Mouse (Mus musculus): ENCODE measurements at regions not wholly inside any gene's neighbourhood (a gene's known extent, or its start where the extent isn't known, plus 50 kb on each side); places are given as distances from the start of the nearest gene placed in this dataset.

- WGBS (ENCODE audit: insufficient replicate concordance): 78% methylated on average over 3 of the region's 3 CpGs
- no peak for TF ChIP-seq EP300 (IDR thresholded peaks at IDR 0.05; ENCODE audit: low read depth)
- no peak for TF ChIP-seq CTCF (IDR thresholded peaks at IDR 0.05; ENCODE audit: low read depth)
Observed at GRCm38 (mm10) chr2:114301746-114302145, 100.5 kb upstream of the Zfp770 start.

GRCm38 (mm10) chr2:114295110-114295509 lies 93.8 kb upstream of the Zfp770 start:
- Histone ChIP-seq H3K9ac (replicated peaks) (no peak overlapping the region), H3K4me3 (ENCODE audit: low read depth, low read length) (no peak overlapping the region), H3K4me2 (ENCODE audit: low read depth, low read length) (no peak overlapping the region), H3K4me1 (ENCODE audit: insufficient read depth) (no peaks in the 10 kb centered on the region), H3K27me3 (ENCODE audit: insufficient read depth, low read length) (no peaks in the 10 kb centered on the region), H3K36me3 (replicated peaks; ENCODE audit: insufficient read depth, low read length) (no peaks in the 10 kb centered on the region), H3K9me3 (ENCODE audit: low read length) (no peaks in the 10 kb centered on the region), H3K27ac (ENCODE audit: low read depth) (no peak overlapping the region)
- DNase-seq: no peak
- ATAC-seq: no peak
- WGBS (ENCODE audit: insufficient replicate concordance): 65% methylated on average over 1 of the region's 1 CpGs
- no peak for TF ChIP-seq EP300 (IDR thresholded peaks at IDR 0.05; ENCODE audit: low read depth)
- no peak for TF ChIP-seq CTCF (IDR thresholded peaks at IDR 0.05; ENCODE audit: low read depth)

More at GRCm38 (mm10) chr2:114301746-114302145, 100.5 kb upstream of the Zfp770 start:
- no peak for ATAC-seq
- Histone ChIP-seq H3K9ac (replicated peaks) (no peak overlapping the region), H3K4me1 (ENCODE audit: insufficient read depth) (no peaks in the 10 kb centered on the region), H3K9me3 (ENCODE audit: low read length) (no peaks in the 10 kb centered on the region), H3K27ac (ENCODE audit: low read depth) (no peak overlapping the region), H3K4me3 (ENCODE audit: low read depth, low read length) (no peak overlapping the region), H3K27me3 (ENCODE audit: insufficient read depth, low read length) (no peaks in the 10 kb centered on the region), H3K4me2 (ENCODE audit: low read depth, low read length) (no peak overlapping the region), H3K36me3 (replicated peaks; ENCODE audit: insufficient read depth, low read length) (no peaks in the 10 kb centered on the region)
- DNase-seq: no peak

DNA sequence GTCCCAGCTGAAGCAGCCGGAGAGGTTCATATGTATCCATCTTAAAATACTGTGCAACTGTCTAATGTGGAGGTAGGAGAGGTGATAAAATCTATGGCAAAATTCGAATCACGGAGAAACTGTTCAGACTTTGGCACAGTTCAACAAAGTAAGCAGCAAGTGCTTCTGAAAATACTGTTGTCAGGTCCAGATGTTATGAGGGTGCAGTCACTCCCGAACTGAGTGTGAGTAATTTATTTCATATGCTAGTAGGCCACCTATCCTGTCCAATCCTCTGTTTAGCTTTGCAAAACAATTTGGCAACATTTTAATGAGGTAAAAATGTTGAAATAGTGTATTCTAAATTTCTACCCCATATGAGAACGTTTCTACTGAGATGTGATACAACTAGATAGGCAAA lies 90.1 kb upstream of the Zfp770 start:
- ATAC-seq (no peak), DNase-seq (no peak)
- TF ChIP-seq CTCF (IDR thresholded peaks at IDR 0.05; ENCODE audit: low read depth) (no peak), EP300 (IDR thresholded peaks at IDR 0.05; ENCODE audit: low read depth) (no peak)
- no peaks in the 10 kb centered on the region for H3K4me1 ChIP-seq (ENCODE audit: insufficient read depth)
- no peak overlapping the region for H3K4me2 ChIP-seq (ENCODE audit: low read depth, low read length)
- H3K9ac ChIP-seq (replicated peaks): no peak overlapping the region
- no peak overlapping the region for H3K4me3 ChIP-seq (ENCODE audit: low read depth, low read length)
- H3K27ac ChIP-seq (ENCODE audit: low read depth): no peak overlapping the region
- H3K36me3 ChIP-seq (replicated peaks; ENCODE audit: insufficient read depth, low read length): no peaks in the 10 kb centered on the region
- 73% methylated on average over 5 of the region's 5 CpGs for WGBS (ENCODE audit: insufficient replicate concordance)
- no peaks in the 10 kb centered on the region for H3K9me3 ChIP-seq (ENCODE audit: low read length)
- no peaks in the 10 kb centered on the region for H3K27me3 ChIP-seq (ENCODE audit: insufficient read depth, low read length)

DNA sequence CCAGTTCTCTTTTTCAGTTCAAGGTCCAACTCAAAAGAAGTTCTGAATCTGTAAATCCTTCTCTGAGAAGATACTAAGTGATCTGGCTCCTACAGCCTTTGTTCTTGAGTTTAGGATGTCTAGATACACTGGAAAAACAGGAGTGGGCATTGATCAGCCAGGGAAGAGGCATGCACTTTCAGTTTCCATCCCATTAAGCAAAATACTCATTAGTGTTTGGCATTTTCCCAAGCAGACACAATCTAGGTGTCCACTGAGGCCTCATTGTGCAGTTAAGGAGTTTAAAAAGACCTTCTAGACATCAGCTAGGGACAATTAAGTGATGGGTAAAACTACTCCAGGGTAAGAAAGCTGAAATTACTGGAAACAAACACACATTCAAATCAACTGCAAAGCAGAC lies 74.3 kb upstream of the Zfp770 start:
- Histone ChIP-seq H3K9me3 (ENCODE audit: low read length) (no peaks in the 10 kb centered on the region), H3K9ac (replicated peaks) (no peak overlapping the region), H3K4me3 (ENCODE audit: low read depth, low read length) (no peak overlapping the region), H3K27ac (ENCODE audit: low read depth) (no peak overlapping the region), H3K4me2 (ENCODE audit: low read depth, low read length) (no peak overlapping the region), H3K27me3 (ENCODE audit: insufficient read depth, low read length) (no peaks in the 10 kb centered on the region), H3K4me1 (ENCODE audit: insufficient read depth) (no peaks in the 10 kb centered on the region), H3K36me3 (replicated peaks; ENCODE audit: insufficient read depth, low read length) (no peaks in the 10 kb centered on the region)
- ATAC-seq: no peak
- TF ChIP-seq CTCF (IDR thresholded peaks at IDR 0.05; ENCODE audit: low read depth): no peak
- TF ChIP-seq EP300 (IDR thresholded peaks at IDR 0.05; ENCODE audit: low read depth): no peak
- DNase-seq: no peak

- WGBS (ENCODE audit: insufficient replicate concordance): 33% methylated on average over 8 of the region's 8 CpGs
- Histone ChIP-seq H3K27ac (ENCODE audit: low read depth) (no peak overlapping the region), H3K27me3 (ENCODE audit: insufficient read depth, low read length) (no peaks in the 10 kb centered on the region), H3K9ac (replicated peaks) (no peak overlapping the region), H3K36me3 (replicated peaks; ENCODE audit: insufficient read depth, low read length) (no peaks in the 10 kb centered on the region), H3K4me3 (ENCODE audit: low read depth, low read length) (no peak overlapping the region), H3K4me2 (ENCODE audit: low read depth, low read length) (peak overlapping the region; percentile 24; the same call in 1 of the 2 replicates), H3K4me1 (ENCODE audit: insufficient read depth) (peaks cover 4% of the 10 kb centered on the region; the same call in 1 of the 2 replicates), H3K9me3 (ENCODE audit: low read length) (no peaks in the 10 kb centered on the region)
- DNase-seq (peak; percentile 28), ATAC-seq (peak; percentile 60)
- TF ChIP-seq EP300 (IDR thresholded peaks at IDR 0.05; ENCODE audit: low read depth) (no peak), CTCF (IDR thresholded peaks at IDR 0.05; ENCODE audit: low read depth) (peak; percentile 84)
Observed at GRCm38 (mm10) chr2:114260397-114261071, 59.3 kb upstream of the Zfp770 start.

DNA sequence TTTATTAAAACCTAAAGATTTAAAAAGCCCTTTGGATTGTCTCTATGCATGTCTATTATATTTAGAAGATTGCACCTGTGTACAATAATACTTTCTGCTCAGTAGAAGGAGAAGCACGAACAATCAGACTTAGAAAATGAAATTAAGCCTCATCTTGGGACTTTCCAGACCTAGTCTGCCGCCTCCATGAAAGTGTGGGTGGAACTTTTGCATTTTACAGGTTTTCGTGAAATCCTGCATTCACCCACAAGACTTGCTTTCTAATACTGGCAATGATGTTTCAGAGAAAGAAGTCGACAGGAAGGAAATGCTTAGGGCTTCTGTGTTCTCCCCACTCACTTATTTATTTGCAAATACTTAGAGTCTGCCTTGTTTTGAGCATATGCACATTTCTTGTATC lies 58.3 kb upstream of the Zfp770 start:
- H3K27me3 ChIP-seq (ENCODE audit: insufficient read depth, low read length): no peaks in the 10 kb centered on the region
- WGBS (ENCODE audit: insufficient replicate concordance): 55% methylated on average over 4 of the region's 4 CpGs
- H3K4me1 ChIP-seq (ENCODE audit: insufficient read depth): peaks cover 4% of the 10 kb centered on the region; the same call in 1 of the 2 replicates
- H3K4me2 ChIP-seq (ENCODE audit: low read depth, low read length): no peak overlapping the region
- TF ChIP-seq EP300 (IDR thresholded peaks at IDR 0.05; ENCODE audit: low read depth): no peak
- no peak for TF ChIP-seq CTCF (IDR thresholded peaks at IDR 0.05; ENCODE audit: low read depth)
- H3K9ac ChIP-seq (replicated peaks): no peak overlapping the region
- ATAC-seq (no peak), DNase-seq (no peak)
- H3K9me3 ChIP-seq (ENCODE audit: low read length): no peaks in the 10 kb centered on the region
- no peaks in the 10 kb centered on the region for H3K36me3 ChIP-seq (replicated peaks; ENCODE audit: insufficient read depth, low read length)
- H3K4me3 ChIP-seq (ENCODE audit: low read depth, low read length): no peak overlapping the region
- no peak overlapping the region for H3K27ac ChIP-seq (ENCODE audit: low read depth)

All from liver, postnatal 0 days (tissue).